Mouse (Mus musculus): ENCODE data around the gene Hist1h1t. TPM values are rescaled to one million over a fixed set of nuclear protein-coding genes. Genes with fewer than 3 reads are reported as not detected.
A peak's percentile ranks its signal among the peaks of the same experiment; 100 is the strongest.

Hist1h1t gene
- polyA plus RNA-seq, 1 experiment from 2014 or later: not detected

- Histone ChIP-seq H3K9me3 (replicated peaks) (no peaks in the 10 kb centered on the region), H3K4me1 (peaks cover 48% of the 10 kb centered on the region), H3K4me2 (peak overlapping the region; percentile 79), H3K4me3 (peak overlapping the region; percentile 60), H3K36me3 (no peaks in the 10 kb centered on the region), H3K9ac (peak overlapping the region; percentile 92), H3K27ac (peak overlapping the region; percentile 100), H3K27me3 (replicated peaks) (no peaks in the 10 kb centered on the region)
- no peak for ATAC-seq
- WGBS (ENCODE audit: insufficient replicate concordance): under 1% methylated on average over 14 of the region's 14 CpGs
Measured at GRCm38 (mm10) chr13:23739922-23740252, 44.3 kb downstream of the Hist1h1t start.

GRCm38 (mm10) chr13:23740256-23740840, 44.7 kb downstream of the Hist1h1t start:
- Histone ChIP-seq H3K27ac (peak overlapping the region; percentile 100), H3K4me3 (peak overlapping the region; percentile 60), H3K9me3 (replicated peaks) (no peaks in the 10 kb centered on the region), H3K36me3 (no peaks in the 10 kb centered on the region), H3K4me1 (peaks cover 48% of the 10 kb centered on the region), H3K4me2 (peak overlapping the region; percentile 79), H3K27me3 (replicated peaks) (no peaks in the 10 kb centered on the region), H3K9ac (peak overlapping the region; percentile 92)
- WGBS (ENCODE audit: insufficient replicate concordance): 16% methylated on average over 13 of the region's 13 CpGs
- no peak for ATAC-seq

- Histone ChIP-seq H3K9me3 (replicated peaks) (no peaks in the 10 kb centered on the region), H3K27me3 (replicated peaks) (no peaks in the 10 kb centered on the region), H3K4me3 (peak overlapping the region; percentile 60), H3K4me1 (peaks cover 48% of the 10 kb centered on the region), H3K4me2 (peak overlapping the region; percentile 79), H3K9ac (peak overlapping the region; percentile 92), H3K36me3 (no peaks in the 10 kb centered on the region), H3K27ac (peak overlapping the region; percentile 100)
- 22% methylated on average over 5 of the region's 5 CpGs for WGBS (ENCODE audit: insufficient replicate concordance)
- ATAC-seq: no peak
Measured at GRCm38 (mm10) chr13:23740910-23741309, 45.3 kb downstream of the Hist1h1t start.

GRCm38 (mm10) chr13:23742007-23742406, 46.4 kb downstream of the Hist1h1t start:
- Histone ChIP-seq H3K27me3 (replicated peaks) (no peaks in the 10 kb centered on the region), H3K27ac (peak overlapping the region; percentile 88), H3K4me2 (peak overlapping the region; percentile 51), H3K9ac (peak overlapping the region; percentile 69), H3K36me3 (no peaks in the 10 kb centered on the region), H3K9me3 (replicated peaks) (no peaks in the 10 kb centered on the region), H3K4me1 (peaks cover 48% of the 10 kb centered on the region), H3K4me3 (peak overlapping the region; percentile 17)
- ATAC-seq: no peak

- Histone ChIP-seq H3K4me2 (peak overlapping the region; percentile 46), H3K27ac (peak overlapping the region; percentile 88), H3K9me3 (replicated peaks) (no peaks in the 10 kb centered on the region), H3K27me3 (replicated peaks) (no peaks in the 10 kb centered on the region), H3K36me3 (no peaks in the 10 kb centered on the region), H3K4me1 (peaks cover 51% of the 10 kb centered on the region), H3K9ac (peak overlapping the region; percentile 64), H3K4me3 (peak overlapping the region; percentile 19; the same call in 1 of the 2 replicates)
- ATAC-seq: no peak
- WGBS (ENCODE audit: insufficient replicate concordance): 77% methylated on average over 5 of the region's 5 CpGs
Measured at GRCm38 (mm10) chr13:23743215-23743614, 47.6 kb downstream of the Hist1h1t start.

- Histone ChIP-seq H3K27me3 (replicated peaks) (no peaks in the 10 kb centered on the region), H3K4me2 (peak overlapping the region; percentile 71), H3K9me3 (replicated peaks) (no peaks in the 10 kb centered on the region), H3K36me3 (no peaks in the 10 kb centered on the region), H3K27ac (peak overlapping the region; percentile 100), H3K4me3 (peak overlapping the region; percentile 57), H3K4me1 (peaks cover 55% of the 10 kb centered on the region), H3K9ac (peak overlapping the region; percentile 82)
- ATAC-seq: no peak
- 47% methylated on average over 4 of the region's 4 CpGs for WGBS (ENCODE audit: insufficient replicate concordance)
Measured at GRCm38 (mm10) chr13:23743963-23744362, 48.3 kb downstream of the Hist1h1t start.

- no peak for ATAC-seq
- H3K27me3 ChIP-seq (replicated peaks): no peaks in the 10 kb centered on the region
Measured at GRCm38 (mm10) chr13:23744421-23745380, 49.1 kb downstream of the Hist1h1t start.

GRCm38 (mm10) chr13:23745381-23746161, 50.0 kb downstream of the Hist1h1t start, which contains the start of gene Hist1h3c:
Hist1h3c (minus strand) TSS chr13:23745602.
- peak; percentile 63 for ATAC-seq
- peak within 1 kb of the TSS; percentile 57 for H3K4me3 ChIP-seq
- peaks cover 61% of the 10 kb centered on the region for H3K4me1 ChIP-seq
- peak within 1 kb of the TSS; percentile 85 for H3K9ac ChIP-seq
- no peaks in the 10 kb centered on the region for H3K27me3 ChIP-seq (replicated peaks)
- WGBS (ENCODE audit: insufficient replicate concordance): 2% methylated on average over 28 of the region's 28 CpGs
- no peaks in the 10 kb centered on the region for H3K9me3 ChIP-seq (replicated peaks)
- peak within 1 kb of the TSS; percentile 100 for H3K27ac ChIP-seq
- H3K4me2 ChIP-seq: peak within 1 kb of the TSS; percentile 71
- no peaks in the 10 kb centered on the region for H3K36me3 ChIP-seq

More at GRCm38 (mm10) chr13:23744421-23745380, 49.1 kb downstream of the Hist1h1t start:
- 1% methylated on average over 15 of the region's 36 CpGs for WGBS (ENCODE audit: insufficient replicate concordance)
- no peaks in the 10 kb centered on the region for H3K36me3 ChIP-seq
- H3K4me2 ChIP-seq: peak overlapping the region; percentile 71
- no peaks in the 10 kb centered on the region for H3K9me3 ChIP-seq (replicated peaks)
- peak overlapping the region; percentile 57 for H3K4me3 ChIP-seq
- peak overlapping the region; percentile 100 for H3K27ac ChIP-seq
- H3K9ac ChIP-seq: peak overlapping the region; percentile 82
- H3K4me1 ChIP-seq: peaks cover 58% of the 10 kb centered on the region

Small RNAs within 50 kb of the gene (microRNA-seq; reads per million reads assigned to microRNA genes)
- gene Gm44314: not detected
- not detected for gene Gm44350

Other genes starting within 250 kb of the Hist1h1t start
- gene Btn1a1, start 229.9 kb upstream of the Hist1h1t start, polyA plus RNA-seq (2016; fragmentation: Nextera tagmentation; extraction: Ambion mirVana): 1.9 and 2.5 TPM in 2 replicates
- 0.07 TPM in 1 of 2 replicates, not detected in the other for gene Btn2a2, start 207.0 kb upstream of the Hist1h1t start, polyA plus RNA-seq (2016; fragmentation: Nextera tagmentation; extraction: Ambion mirVana)
- 4.4 and 4.7 TPM in 2 replicates for gene Hist1h4h, start 164.8 kb upstream of the Hist1h1t start, polyA plus RNA-seq (2016; fragmentation: Nextera tagmentation; extraction: Ambion mirVana)
- 7.8 and 13.9 TPM in 2 replicates for gene Hist1h2af, start 161.9 kb upstream of the Hist1h1t start, polyA plus RNA-seq (2016; fragmentation: Nextera tagmentation; extraction: Ambion mirVana)
- 12.9 and 16.3 TPM in 2 replicates for gene Hist1h3g, start 160.4 kb upstream of the Hist1h1t start, polyA plus RNA-seq (2016; fragmentation: Nextera tagmentation; extraction: Ambion mirVana)
- gene Hist1h2bh, start 152.4 kb upstream of the Hist1h1t start, polyA plus RNA-seq (2016; fragmentation: Nextera tagmentation; extraction: Ambion mirVana): 1.4 and 1.5 TPM in 2 replicates
- 1.3 and 1.6 TPM in 2 replicates for gene Hist1h3f, start 151.8 kb upstream of the Hist1h1t start, polyA plus RNA-seq (2016; fragmentation: Nextera tagmentation; extraction: Ambion mirVana)
- 1.1 and 1.6 TPM in 2 replicates for gene Hist1h4f, start 144.2 kb upstream of the Hist1h1t start, polyA plus RNA-seq (2016; fragmentation: Nextera tagmentation; extraction: Ambion mirVana)
- 0.89 and 0.93 TPM in 2 replicates for gene Hist1h1d, start 142.6 kb upstream of the Hist1h1t start, polyA plus RNA-seq (2016; fragmentation: Nextera tagmentation; extraction: Ambion mirVana)
- gene Hist1h3e, start 133.4 kb upstream of the Hist1h1t start, polyA plus RNA-seq (2016; fragmentation: Nextera tagmentation; extraction: Ambion mirVana): 4.9 and 6.2 TPM in 2 replicates
- 106 and 109 TPM in 2 replicates for gene Hist1h2ae, start 124.6 kb upstream of the Hist1h1t start, polyA plus RNA-seq (2016; fragmentation: Nextera tagmentation; extraction: Ambion mirVana)
- 10.7 and 14.4 TPM in 2 replicates for gene Hist1h2bg, start 124.4 kb upstream of the Hist1h1t start, polyA plus RNA-seq (2016; fragmentation: Nextera tagmentation; extraction: Ambion mirVana)
- gene Hist1h2bf, start 121.6 kb upstream of the Hist1h1t start, polyA plus RNA-seq (2016; fragmentation: Nextera tagmentation; extraction: Ambion mirVana): 7.1 and 9.9 TPM in 2 replicates
- gene Hist1h2ad, start 121.4 kb upstream of the Hist1h1t start, polyA plus RNA-seq (2016; fragmentation: Nextera tagmentation; extraction: Ambion mirVana): 1.2 and 3.1 TPM in 2 replicates
- 5.3 and 6.2 TPM in 2 replicates for gene Hist1h3d, start 120.1 kb upstream of the Hist1h1t start, polyA plus RNA-seq (2016; fragmentation: Nextera tagmentation; extraction: Ambion mirVana)
- gene Hist1h4d, start 114.2 kb upstream of the Hist1h1t start, polyA plus RNA-seq (2016; fragmentation: Nextera tagmentation; extraction: Ambion mirVana): 128 and 134 TPM in 2 replicates
- gene Hist1h2be, start 74.7 kb upstream of the Hist1h1t start, polyA plus RNA-seq (2016; fragmentation: Nextera tagmentation; extraction: Ambion mirVana): 2.1 and 2.2 TPM in 2 replicates
- gene Hist1h1e, start 73.3 kb upstream of the Hist1h1t start, polyA plus RNA-seq (2016; fragmentation: Nextera tagmentation; extraction: Ambion mirVana): 26.5 and 27.9 TPM in 2 replicates
- 0.91 and 1.3 TPM in 2 replicates for gene Hist1h2ac, start 11.9 kb upstream of the Hist1h1t start, polyA plus RNA-seq (2016; fragmentation: Nextera tagmentation; extraction: Ambion mirVana)
- gene Hist1h2bc, start 11.6 kb upstream of the Hist1h1t start, polyA plus RNA-seq (2016; fragmentation: Nextera tagmentation; extraction: Ambion mirVana): 75.3 and 75.6 TPM in 2 replicates
- 8.6 and 11.6 TPM in 2 replicates for gene Hist1h4c, start 2.6 kb downstream of the Hist1h1t start, polyA plus RNA-seq (2016; fragmentation: Nextera tagmentation; extraction: Ambion mirVana)
- 4.9 and 5.7 TPM in 2 replicates for gene Hfe, start 15.0 kb downstream of the Hist1h1t start, polyA plus RNA-seq (2016; fragmentation: Nextera tagmentation; extraction: Ambion mirVana)
- 56.9 and 57.2 TPM in 2 replicates for gene Hist1h1c, start 43.0 kb downstream of the Hist1h1t start, polyA plus RNA-seq (2016; fragmentation: Nextera tagmentation; extraction: Ambion mirVana)
- 4.8 and 6.7 TPM in 2 replicates for gene Hist1h3c, start 49.8 kb downstream of the Hist1h1t start, polyA plus RNA-seq (2016; fragmentation: Nextera tagmentation; extraction: Ambion mirVana)
- gene Hist1h2bb, start 50.9 kb downstream of the Hist1h1t start, polyA plus RNA-seq (2016; fragmentation: Nextera tagmentation; extraction: Ambion mirVana): 4.6 and 5.5 TPM in 2 replicates
- gene Hist1h2ab, start 55.3 kb downstream of the Hist1h1t start, polyA plus RNA-seq (2016; fragmentation: Nextera tagmentation; extraction: Ambion mirVana): 70.3 TPM in 2 replicates
- gene Hist1h3b, start 56.5 kb downstream of the Hist1h1t start, polyA plus RNA-seq (2016; fragmentation: Nextera tagmentation; extraction: Ambion mirVana): 15.2 and 16.6 TPM in 2 replicates
- 4.5 and 5.7 TPM in 2 replicates for gene Hist1h4b, start 61.2 kb downstream of the Hist1h1t start, polyA plus RNA-seq (2016; fragmentation: Nextera tagmentation; extraction: Ambion mirVana)
- gene Hist1h4a, start 65.4 kb downstream of the Hist1h1t start, polyA plus RNA-seq (2016; fragmentation: Nextera tagmentation; extraction: Ambion mirVana): 0.44 and 0.93 TPM in 2 replicates
- 5.5 and 6.8 TPM in 2 replicates for gene Hist1h3a, start 66.6 kb downstream of the Hist1h1t start, polyA plus RNA-seq (2016; fragmentation: Nextera tagmentation; extraction: Ambion mirVana)
- gene Hist1h1a, start 67.9 kb downstream of the Hist1h1t start, polyA plus RNA-seq (2016; fragmentation: Nextera tagmentation; extraction: Ambion mirVana): 4.9 and 5.8 TPM in 2 replicates
- gene Trim38, start 74.1 kb downstream of the Hist1h1t start, polyA plus RNA-seq (2016; fragmentation: Nextera tagmentation; extraction: Ambion mirVana): not detected in 2 replicates
- 0.35 and 0.43 TPM in 2 replicates for gene Slc17a2, start 111.2 kb downstream of the Hist1h1t start, polyA plus RNA-seq (2016; fragmentation: Nextera tagmentation; extraction: Ambion mirVana)
- gene Slc17a3, start 143.6 kb downstream of the Hist1h1t start, polyA plus RNA-seq (2016; fragmentation: Nextera tagmentation; extraction: Ambion mirVana): 0.72 and 0.79 TPM in 2 replicates
- gene Slc17a1, start 171.9 kb downstream of the Hist1h1t start, polyA plus RNA-seq (2016; fragmentation: Nextera tagmentation; extraction: Ambion mirVana): not detected in 2 replicates
- 0.06 TPM in 1 of 2 replicates, not detected in the other for gene Slc17a4, start 219.2 kb downstream of the Hist1h1t start, polyA plus RNA-seq (2016; fragmentation: Nextera tagmentation; extraction: Ambion mirVana)
- not detected in 2 replicates for gene Hist1h2ba, start 238.3 kb downstream of the Hist1h1t start, polyA plus RNA-seq (2016; fragmentation: Nextera tagmentation; extraction: Ambion mirVana)
- gene Hist1h2aa, start 238.6 kb downstream of the Hist1h1t start, polyA plus RNA-seq (2016; fragmentation: Nextera tagmentation; extraction: Ambion mirVana): not detected in 2 replicates